Mouse (Mus musculus) CH12F3 (cell line): ENCODE results near the gene Olfr46.
"Not testable (repeated sequence)": the region's sequence is repeated elsewhere in the genome, so short reads cannot be mapped to it uniquely, and the experiment has no call there.

Experiments
- in situ Hi-C: fragments of 300-500 bp; cut with MboI; formaldehyde crosslinking; loops from 2 replicates; pipeline ENCODE4 v1.14.3; 2020; ENCODE audit warnings: low sequenced_read_pairs

Gene Olfr46

GRCm38 (mm10) chr7:140600969-140601368 is at the start of gene Olfr46:
Gene Olfr46 (plus strand): TSS chr7:140601269.
- in situ Hi-C loops = not testable (repeated sequence)

GRCm38 (mm10) chr7:140567586-140567985 is 33.5 kb upstream of the Olfr46 start, which contains the start of gene Olfr538:
Gene Olfr538 (plus strand): TSS chr7:140567886.
- in situ Hi-C loops = no loop called here

GRCm38 (mm10) chr7:140628670-140629069 is 27.6 kb downstream of the Olfr46 start, which contains the start of gene Olfr61:
Gene Olfr61 (plus strand): TSS chr7:140628970.
- in situ Hi-C loops = not testable (repeated sequence)

- in situ Hi-C loops = no loop called here
Observed at GRCm38 (mm10) chr7:140630559-140630958, 29.5 kb downstream of the Olfr46 start.

GRCm38 (mm10) chr7:140646152-140646551 is 45.1 kb downstream of the Olfr46 start, which contains the start of gene Olfr53:
Gene Olfr53 (plus strand): TSS chr7:140646452.
- in situ Hi-C loops = no loop called here

GRCm38 (mm10) chr7:140659630-140660029 is 58.6 kb downstream of the Olfr46 start, which contains the start of gene Olfr539:
Gene Olfr539 (plus strand): TSS chr7:140659930.
- in situ Hi-C loops = no loop called here
